Mouse (Mus musculus) midbrain, postnatal 0 days (tissue): ENCODE data around the gene Tfap2b. TPM values are rescaled to one million over a fixed set of nuclear protein-coding genes. Genes with fewer than 3 reads are reported as not detected.

Experiments used
- ATAC-seq: fragments of 200-750 bp; cut with Nextera tagmentation; 2 replicates; pipeline ENCODE4 v1.8.0; 2017; ENCODE audit warnings: moderate number of reproducible peaks, mild to moderate bottlenecking, moderate TSS enrichment, moderate library complexity; ENCODE audit not compliant: low FRiP score
- DNase-seq: peaks from one replicate; pipeline ENCODE4 v3.0.0-alpha.2; 2015; ENCODE audit warnings: low spot score
- H3K27ac ChIP-seq: fragments of 300-500 bp; sonication (generic); 2 replicates; pipeline ENCODE4 v1.5.1; 2014; ENCODE audit warnings: low read depth, mild to moderate bottlenecking, low read length, mixed read lengths
- H3K27me3 ChIP-seq: fragments of 300-500 bp; sonication (generic); 2 replicates; pipeline ENCODE4 v1.6.1; 2014; ENCODE audit warnings: low read length, control low read depth, mixed read lengths; ENCODE audit not compliant: insufficient read depth
- H3K36me3 ChIP-seq: fragments of 300-500 bp; sonication (generic); 2 replicates; pipeline ENCODE4 v1.6.1; 2014; ENCODE audit warnings: low read length, control low read depth, mixed read lengths; ENCODE audit not compliant: insufficient read depth
- H3K4me1 ChIP-seq: fragments of 300-500 bp; sonication (generic); 2 replicates; pipeline ENCODE4 v1.6.1; 2014; ENCODE audit warnings: mild to moderate bottlenecking, control low read depth, antibody characterized with exemption, low read length, mixed read lengths; ENCODE audit not compliant: insufficient read depth
- H3K4me2 ChIP-seq: fragments of 300-500 bp; sonication (generic); 2 replicates; pipeline ENCODE4 v1.6.1; 2014; ENCODE audit warnings: low read depth, mild to moderate bottlenecking, low read length, mixed read lengths; ENCODE audit not compliant: poor library complexity, severe bottlenecking
- H3K4me3 ChIP-seq: fragments of 300-500 bp; sonication (generic); 2 replicates; pipeline ENCODE4 v1.5.1; 2014; ENCODE audit warnings: low read depth, mild to moderate bottlenecking, low read length, moderate library complexity
- H3K9ac ChIP-seq: fragments of 300-500 bp; sonication (generic); replicated peaks from 2 replicates; pipeline ENCODE4 v1.6.1; 2014; ENCODE audit warnings: mild to moderate bottlenecking, low read length, moderate library complexity, mixed read lengths; ENCODE audit not compliant: poor library complexity, severe bottlenecking
- H3K9me3 ChIP-seq: fragments of 300-500 bp; sonication (generic); 2 replicates; pipeline ENCODE4 v1.6.1; 2016; ENCODE audit warnings: low read length, control low read depth
- CTCF ChIP-seq: IDR thresholded peaks from 2 replicates; pipeline ENCODE4 v1.5.1; 2016; ENCODE audit warnings: antibody characterized with exemption, mild to moderate bottlenecking
- WGBS: fragments of 180-500 bp; shearing (Covaris S2); extraction: QIAGEN DNeasy Blood & Tissue Kit; methylation state at CpG from one replicate; pipeline ENCODE4 v1.1.7; 2014; 5-methylcytosine and 5-hydroxymethylcytosine counted together
- polyA plus RNA-seq: library from polyadenylated mRNA; unstranded; fragments of >200 nt; fragmentation: Nextera tagmentation; extraction: Ambion mirVana; gene quantifications from 2 replicates; pipeline ENCODE4 v1.2.1, GENCODE M21; 2015
- total RNA-seq: library from RNA; depleted of rRNA; stranded (reverse); fragments of >200 nt; gene quantifications from 2 replicates; pipeline ENCODE4 v1.2.3, GENCODE M21; 2014

Tfap2b gene
- total and polyA plus RNA-seq, 2 experiments from 2014 or later: 86.4 to 172 TPM

GRCm38 (mm10) chr1:19209776-19210175 lies 1.1 kb downstream of the Tfap2b start:
- DNase-seq (no peak), ATAC-seq (no peak)
- Histone ChIP-seq H3K27me3 (peaks cover 53% of the 10 kb centered on the region), H3K4me2 (peak overlapping the region; percentile 12; the same call in 1 of the 2 replicates), H3K27ac (peak overlapping the region; percentile 69), H3K9ac (peak overlapping the region; percentile 64), H3K4me1 (no peaks in the 10 kb centered on the region), H3K36me3 (no peaks in the 10 kb centered on the region), H3K4me3 (peak overlapping the region; percentile 37), H3K9me3 (no peaks in the 10 kb centered on the region)
- TF ChIP-seq CTCF: no peak
- under 1% methylated on average over 31 of the region's 31 CpGs for WGBS

GRCm38 (mm10) chr1:19210215-19211032 lies 1.7 kb downstream of the Tfap2b start:
- ATAC-seq (no peak), DNase-seq (no peak)
- Histone ChIP-seq H3K27me3 (peaks cover 58% of the 10 kb centered on the region), H3K4me3 (peak overlapping the region; percentile 37), H3K9ac (peak overlapping the region; percentile 64), H3K36me3 (no peaks in the 10 kb centered on the region), H3K4me1 (no peaks in the 10 kb centered on the region), H3K9me3 (no peaks in the 10 kb centered on the region), H3K4me2 (peak overlapping the region; percentile 12; the same call in 1 of the 2 replicates), H3K27ac (peak overlapping the region; percentile 69)
- TF ChIP-seq CTCF: no peak
- 1% methylated on average over 30 of the region's 30 CpGs for WGBS

GRCm38 (mm10) chr1:19211033-19211405 lies 2.3 kb downstream of the Tfap2b start:
- H3K9ac ChIP-seq: peak overlapping the region; percentile 64; the same call in 1 of the 2 replicates

GRCm38 (mm10) chr1:19211546-19212154 lies 2.9 kb downstream of the Tfap2b start:
- H3K9me3 ChIP-seq: no peaks in the 10 kb centered on the region
- ATAC-seq (no peak), DNase-seq (no peak)
- no peak for TF ChIP-seq CTCF
- H3K4me1 ChIP-seq: no peaks in the 10 kb centered on the region
- H3K27ac ChIP-seq: peak overlapping the region; percentile 48
- no peaks in the 10 kb centered on the region for H3K36me3 ChIP-seq
- H3K4me3 ChIP-seq: peak overlapping the region; percentile 37
- WGBS: 1% methylated on average over 15 of the region's 15 CpGs
- peaks cover 70% of the 10 kb centered on the region for H3K27me3 ChIP-seq
- peak overlapping the region; percentile 33; the same call in 1 of the 2 replicates for H3K4me2 ChIP-seq
- peak overlapping the region; percentile 64 for H3K9ac ChIP-seq

More at GRCm38 (mm10) chr1:19211033-19211405, 2.3 kb downstream of the Tfap2b start:
- ATAC-seq: no peak
- Histone ChIP-seq H3K4me1 (no peaks in the 10 kb centered on the region), H3K4me2 (0 out of 2 replicates have a peak overlapping the region, but pooled peaks have one; percentile 15), H3K9me3 (no peaks in the 10 kb centered on the region), H3K36me3 (no peaks in the 10 kb centered on the region), H3K27me3 (peaks cover 64% of the 10 kb centered on the region), H3K27ac (peak overlapping the region; percentile 69), H3K4me3 (peak overlapping the region; percentile 37)
- no peak for DNase-seq
- no peak for TF ChIP-seq CTCF
- 2% methylated on average over 8 of the region's 8 CpGs for WGBS

GRCm38 (mm10) chr1:19212691-19213090 lies 4.0 kb downstream of the Tfap2b start:
- peak overlapping the region; percentile 37 for H3K4me3 ChIP-seq
- no peak for ATAC-seq
- peak overlapping the region; percentile 48 for H3K27ac ChIP-seq
- 1% methylated on average over 4 of the region's 4 CpGs for WGBS
- no peaks in the 10 kb centered on the region for H3K4me1 ChIP-seq
- H3K27me3 ChIP-seq: peaks cover 75% of the 10 kb centered on the region
- peak overlapping the region; percentile 26; the same call in 1 of the 2 replicates for H3K4me2 ChIP-seq
- H3K9me3 ChIP-seq: no peaks in the 10 kb centered on the region
- no peak for DNase-seq
- peak overlapping the region; percentile 44 for H3K9ac ChIP-seq
- no peak for TF ChIP-seq CTCF
- no peaks in the 10 kb centered on the region for H3K36me3 ChIP-seq

- Histone ChIP-seq H3K27ac (0 out of 2 replicates have a peak overlapping the region, but pooled peaks have one; percentile 51), H3K9ac (peak overlapping the region; percentile 44), H3K27me3 (peaks cover 79% of the 10 kb centered on the region), H3K4me2 (peak overlapping the region; percentile 26; the same call in 1 of the 2 replicates), H3K9me3 (no peaks in the 10 kb centered on the region), H3K4me3 (peak overlapping the region; percentile 37), H3K36me3 (no peaks in the 10 kb centered on the region), H3K4me1 (no peaks in the 10 kb centered on the region)
- ATAC-seq (no peak), DNase-seq (no peak)
- no peak for TF ChIP-seq CTCF
- whole genome bisulfite sequencing: 0% methylated on average over 4 of the region's 4 CpGs
These were observed 4.5 kb downstream of the Tfap2b start for GRCm38 (mm10) chr1:19213171-19213570.
